Mouse (Mus musculus) embryonic facial prominence, embryonic 12.5 days (tissue): ENCODE results near the gene Kremen1. TPM values are rescaled to one million over a fixed set of nuclear protein-coding genes. Genes with fewer than 3 reads are reported as not detected.

ENCODE experiments used
- polyA plus RNA-seq: library from polyadenylated mRNA; unstranded; fragments of >200 nt; fragmentation: Nextera tagmentation; extraction: Ambion mirVana; gene quantifications from 2 replicates; pipeline ENCODE4 v1.2.1, GENCODE M21; 2016

The Kremen1 gene
- polyA plus RNA-seq, 1 experiment from 2014 or later = 24.7 TPM

Other genes starting within 250 kb of the Kremen1 start
- 1.1 TPM in 2 replicates for gene Rasl10a, start 203.4 kb downstream of the Kremen1 start, polyA plus RNA-seq
- 44.3 and 47.6 TPM in 2 replicates for gene Gas2l1, start 196.2 kb downstream of the Kremen1 start, polyA plus RNA-seq
- gene Rhbdd3, start 162.6 kb downstream of the Kremen1 start, polyA plus RNA-seq = 26.4 and 27.9 TPM in 2 replicates
- 949 and 978 TPM in 2 replicates for gene Ewsr1, start 162.3 kb downstream of the Kremen1 start, polyA plus RNA-seq
- 27.9 and 31.0 TPM in 2 replicates for gene Emid1, start 109.3 kb downstream of the Kremen1 start, polyA plus RNA-seq
- gene Znrf3, start 183.3 kb upstream of the Kremen1 start, polyA plus RNA-seq = 11.4 and 12.2 TPM in 2 replicates